Mouse (Mus musculus) stomach, embryonic 15.5 days (tissue): ENCODE measurements at regions not wholly inside any gene's neighbourhood (a gene's known extent, or its start where the extent isn't known, plus 50 kb on each side); places are given as distances from the start of the nearest gene placed in this dataset.

ENCODE experiments used
- ATAC-seq: fragments of 200-750 bp; cut with Nextera tagmentation; 2 replicates; pipeline ENCODE4 v1.8.0; 2017; ENCODE audit warnings: low read depth, moderate number of reproducible peaks, moderate TSS enrichment; ENCODE audit not compliant: insufficient read depth, low FRiP score
- H3K27ac ChIP-seq: fragments of 300-500 bp; sonication (generic); 2 replicates; pipeline ENCODE4 v1.5.1; 2015; ENCODE audit warnings: mild to moderate bottlenecking, inconsistent platforms
- H3K27me3 ChIP-seq: fragments of 300-500 bp; sonication (generic); replicated peaks from 2 replicates; pipeline ENCODE4 v1.6.1; 2015; ENCODE audit warnings: inconsistent platforms
- H3K36me3 ChIP-seq: fragments of 300-500 bp; sonication (generic); 2 replicates; pipeline ENCODE4 v1.6.1; 2015; ENCODE audit warnings: inconsistent platforms
- H3K4me1 ChIP-seq: fragments of 300-500 bp; sonication (generic); 2 replicates; pipeline ENCODE4 v1.6.1; 2015; ENCODE audit warnings: inconsistent platforms
- H3K4me2 ChIP-seq: fragments of 300-500 bp; sonication (generic); 2 replicates; pipeline ENCODE4 v1.6.1; 2015; ENCODE audit warnings: mild to moderate bottlenecking, inconsistent platforms
- H3K4me3 ChIP-seq: fragments of 300-500 bp; sonication (generic); replicated peaks from 2 replicates; pipeline ENCODE4 v1.5.1; 2015; ENCODE audit warnings: inconsistent platforms
- H3K9ac ChIP-seq: fragments of 300-500 bp; sonication (generic); 2 replicates; pipeline ENCODE4 v1.6.1; 2015; ENCODE audit warnings: inconsistent platforms
- H3K9me3 ChIP-seq: fragments of 300-500 bp; sonication (generic); 2 replicates; pipeline ENCODE4 v1.6.1; 2016; ENCODE audit warnings: inconsistent platforms
- WGBS: fragments of 180-500 bp; shearing (Covaris S2); methylation state at CpG from one replicate; pipeline ENCODE4 v1.1.7; 2015; 5-methylcytosine and 5-hydroxymethylcytosine counted together

GRCm38 (mm10) chr13:43952972-43953592 lies 168.5 kb downstream of the Cd83 start:
- ATAC-seq, result no peak
- Histone ChIP-seq H3K4me2 (no peak overlapping the region), H3K4me1 (no peaks in the 10 kb centered on the region), H3K4me3 (no peak overlapping the region), H3K9ac (no peak overlapping the region), H3K27ac (no peak overlapping the region), H3K36me3 (no peaks in the 10 kb centered on the region), H3K27me3 (no peaks in the 10 kb centered on the region), H3K9me3 (no peaks in the 10 kb centered on the region)
- WGBS, result 78% methylated on average over 5 of the region's 5 CpGs

- Histone ChIP-seq H3K9ac (no peak overlapping the region), H3K4me3 (no peak overlapping the region), H3K27me3 (no peaks in the 10 kb centered on the region), H3K36me3 (no peaks in the 10 kb centered on the region), H3K4me1 (no peaks in the 10 kb centered on the region), H3K27ac (no peak overlapping the region), H3K9me3 (no peaks in the 10 kb centered on the region), H3K4me2 (no peak overlapping the region)
- 71% methylated on average over 10 of the region's 10 CpGs for WGBS
- no peak for ATAC-seq
These were observed 170.3 kb downstream of the Cd83 start for GRCm38 (mm10) chr13:43954714-43955393.

GRCm38 (mm10) chr13:43957046-43957445 lies 172.5 kb downstream of the Cd83 start:
- no peak overlapping the region for H3K4me2 ChIP-seq
- WGBS, result 93% methylated on average over 2 of the region's 2 CpGs
- no peaks in the 10 kb centered on the region for H3K36me3 ChIP-seq
- no peak overlapping the region for H3K27ac ChIP-seq
- no peaks in the 10 kb centered on the region for H3K4me1 ChIP-seq
- H3K4me3 ChIP-seq, result no peak overlapping the region
- no peaks in the 10 kb centered on the region for H3K27me3 ChIP-seq
- no peak for ATAC-seq
- H3K9ac ChIP-seq, result no peak overlapping the region
- H3K9me3 ChIP-seq, result no peaks in the 10 kb centered on the region

- 59% methylated on average over 9 of the region's 9 CpGs for WGBS
These were observed 174.6 kb downstream of the Cd83 start for GRCm38 (mm10) chr13:43959121-43959572.

GRCm38 (mm10) chr13:43961047-43961690 lies 176.6 kb downstream of the Cd83 start:
- H3K4me3 ChIP-seq, result no peak overlapping the region
- ATAC-seq, result no peak
- no peaks in the 10 kb centered on the region for H3K27me3 ChIP-seq
- no peak overlapping the region for H3K4me2 ChIP-seq
- H3K27ac ChIP-seq, result no peak overlapping the region
- no peak overlapping the region for H3K9ac ChIP-seq
- WGBS, result 74% methylated on average over 6 of the region's 6 CpGs
- no peaks in the 10 kb centered on the region for H3K36me3 ChIP-seq
- no peaks in the 10 kb centered on the region for H3K9me3 ChIP-seq
- no peaks in the 10 kb centered on the region for H3K4me1 ChIP-seq

More at GRCm38 (mm10) chr13:43959121-43959572, 174.6 kb downstream of the Cd83 start:
- Histone ChIP-seq H3K9ac (no peak overlapping the region), H3K36me3 (no peaks in the 10 kb centered on the region), H3K4me1 (no peaks in the 10 kb centered on the region), H3K4me2 (no peak overlapping the region), H3K9me3 (no peaks in the 10 kb centered on the region), H3K27ac (no peak overlapping the region), H3K27me3 (no peaks in the 10 kb centered on the region), H3K4me3 (no peak overlapping the region)
- ATAC-seq, result no peak

GRCm38 (mm10) chr13:43961987-43962386 lies 177.4 kb downstream of the Cd83 start:
- no peak overlapping the region for H3K4me2 ChIP-seq
- H3K36me3 ChIP-seq, result no peaks in the 10 kb centered on the region
- no peak overlapping the region for H3K9ac ChIP-seq
- H3K27me3 ChIP-seq, result no peaks in the 10 kb centered on the region
- no peak overlapping the region for H3K4me3 ChIP-seq
- H3K4me1 ChIP-seq, result no peaks in the 10 kb centered on the region
- ATAC-seq, result no peak
- no peak overlapping the region for H3K27ac ChIP-seq
- 75% methylated on average over 3 of the region's 3 CpGs for WGBS
- H3K9me3 ChIP-seq, result no peaks in the 10 kb centered on the region

- Histone ChIP-seq H3K4me3 (no peak overlapping the region), H3K9ac (no peak overlapping the region), H3K9me3 (no peaks in the 10 kb centered on the region), H3K4me1 (no peaks in the 10 kb centered on the region), H3K4me2 (no peak overlapping the region), H3K36me3 (no peaks in the 10 kb centered on the region), H3K27ac (no peak overlapping the region), H3K27me3 (no peaks in the 10 kb centered on the region)
- no peak for ATAC-seq
- WGBS, result 74% methylated on average over 3 of the region's 3 CpGs
These were observed 178.7 kb downstream of the Cd83 start for GRCm38 (mm10) chr13:43963321-43963720.

GRCm38 (mm10) chr13:43965256-43965905 lies 180.8 kb downstream of the Cd83 start:
- Histone ChIP-seq H3K27ac (no peak overlapping the region), H3K4me3 (no peak overlapping the region), H3K36me3 (no peaks in the 10 kb centered on the region), H3K9ac (no peak overlapping the region), H3K4me2 (no peak overlapping the region), H3K27me3 (no peaks in the 10 kb centered on the region), H3K4me1 (no peaks in the 10 kb centered on the region), H3K9me3 (no peaks in the 10 kb centered on the region)
- 51% methylated on average over 4 of the region's 4 CpGs for WGBS
- ATAC-seq, result no peak

- no peak overlapping the region for H3K4me2 ChIP-seq
- H3K27ac ChIP-seq, result no peak overlapping the region
- H3K4me1 ChIP-seq, result no peaks in the 10 kb centered on the region
- no peaks in the 10 kb centered on the region for H3K36me3 ChIP-seq
- no peaks in the 10 kb centered on the region for H3K9me3 ChIP-seq
- H3K27me3 ChIP-seq, result no peaks in the 10 kb centered on the region
- 76% methylated on average over 5 of the region's 5 CpGs for WGBS
- no peak overlapping the region for H3K9ac ChIP-seq
- no peak overlapping the region for H3K4me3 ChIP-seq
- ATAC-seq, result no peak
These were observed 182.9 kb downstream of the Cd83 start for GRCm38 (mm10) chr13:43967516-43967915.

- H3K27me3 ChIP-seq, result no peaks in the 10 kb centered on the region
- 85% methylated on average over 2 of the region's 2 CpGs for WGBS
- H3K9me3 ChIP-seq, result no peaks in the 10 kb centered on the region
- H3K36me3 ChIP-seq, result no peaks in the 10 kb centered on the region
- no peak overlapping the region for H3K27ac ChIP-seq
- H3K9ac ChIP-seq, result no peak overlapping the region
- no peaks in the 10 kb centered on the region for H3K4me1 ChIP-seq
- H3K4me2 ChIP-seq, result no peak overlapping the region
- no peak overlapping the region for H3K4me3 ChIP-seq
- ATAC-seq, result no peak
These were observed 188.3 kb downstream of the Cd83 start for GRCm38 (mm10) chr13:43972906-43973305.

- Histone ChIP-seq H3K36me3 (no peaks in the 10 kb centered on the region), H3K9me3 (no peaks in the 10 kb centered on the region), H3K27me3 (no peaks in the 10 kb centered on the region), H3K4me2 (no peak overlapping the region), H3K4me1 (no peaks in the 10 kb centered on the region), H3K27ac (no peak overlapping the region), H3K4me3 (no peak overlapping the region), H3K9ac (no peak overlapping the region)
- 81% methylated on average over 13 of the region's 13 CpGs for WGBS
- ATAC-seq, result no peak
These were observed 190.7 kb downstream of the Cd83 start for GRCm38 (mm10) chr13:43975281-43975680.

- no peak overlapping the region for H3K4me2 ChIP-seq
- no peak overlapping the region for H3K4me3 ChIP-seq
- no peaks in the 10 kb centered on the region for H3K27me3 ChIP-seq
- no peaks in the 10 kb centered on the region for H3K9me3 ChIP-seq
- no peak overlapping the region for H3K27ac ChIP-seq
- H3K4me1 ChIP-seq, result no peaks in the 10 kb centered on the region
- 86% methylated on average over 7 of the region's 7 CpGs for WGBS
- H3K9ac ChIP-seq, result no peak overlapping the region
- ATAC-seq, result no peak
- H3K36me3 ChIP-seq, result no peaks in the 10 kb centered on the region
These were observed 191.2 kb downstream of the Cd83 start for GRCm38 (mm10) chr13:43975801-43976200.
